Mouse (Mus musculus) layer of hippocampus, adult 18-20 months (tissue): ENCODE measurements around the gene Ccdc65. TPM values are rescaled to one million over a fixed set of nuclear protein-coding genes. Genes with fewer than 3 reads are reported as not detected.

Experiments
- DNase-seq, 2 experiments: peaks; one replicate each; pipeline ENCODE4 v3.0.0; 2022; ENCODE audit warnings: low spot score in 2 of 2
- total RNA-seq, 2 experiments: library from RNA; stranded (reverse); gene quantifications; 2 replicates each; pipeline ENCODE4 v1.2.3; 2021

Gene Ccdc65
- total RNA-seq, 2 experiments from 2014 or later, result 7.4 to 9.7 TPM

- no peak for DNase-seq
Measured at GRCm38 (mm10) chr15:98691486-98692147, 16.4 kb upstream of the Ccdc65 start.

DNA sequence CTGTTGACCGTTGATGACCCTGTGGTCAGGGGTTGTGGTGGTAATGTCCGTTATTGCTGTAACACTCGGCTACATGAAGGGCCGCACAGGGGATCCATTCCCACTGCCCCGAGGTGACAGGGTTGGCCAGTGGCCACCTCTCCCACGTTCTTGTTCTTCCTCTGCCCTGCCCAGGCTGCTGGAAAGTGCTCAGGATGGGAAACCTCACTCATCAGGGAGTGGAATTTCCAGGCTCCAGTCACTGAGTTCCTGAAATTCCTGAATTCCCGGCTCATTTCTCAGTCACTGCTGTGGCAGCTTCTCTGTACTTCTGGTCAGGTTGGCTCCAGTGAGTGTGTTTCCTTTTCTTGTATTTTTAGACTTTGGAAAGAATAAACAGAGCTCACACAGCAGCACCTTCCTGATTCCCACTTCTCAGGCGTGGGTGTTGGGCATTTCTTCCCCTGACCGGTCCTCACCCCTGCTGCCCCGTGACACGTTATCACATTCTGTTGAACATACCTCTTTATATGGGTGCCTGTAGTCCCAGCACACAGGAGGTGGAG is 15.8 kb upstream of the Ccdc65 start:
- DNase-seq, result no peak

DNA sequence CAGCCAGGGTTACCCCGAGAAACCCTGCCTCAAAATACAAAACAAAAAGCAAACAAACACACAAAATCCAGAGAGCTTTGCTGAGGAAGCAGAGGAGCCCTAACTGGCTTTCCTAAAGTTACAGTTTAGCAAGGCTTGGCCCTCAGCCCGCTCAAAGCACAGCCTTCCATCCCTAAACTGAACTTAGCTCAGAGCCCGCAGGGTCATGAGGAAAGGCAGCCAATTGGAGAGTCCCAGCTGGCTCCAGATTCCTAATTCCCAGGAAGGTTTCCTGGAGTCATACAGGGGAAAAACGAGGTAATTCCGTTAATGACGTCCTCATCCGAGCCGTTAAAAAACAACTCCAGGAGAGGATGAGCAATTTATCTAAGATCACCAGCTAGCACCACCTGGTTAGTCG is 12.3 kb upstream of the Ccdc65 start:
- no peak for DNase-seq

GRCm38 (mm10) chr15:98696216-98696615 is 11.8 kb upstream of the Ccdc65 start:
- DNase-seq, result no peak

DNA sequence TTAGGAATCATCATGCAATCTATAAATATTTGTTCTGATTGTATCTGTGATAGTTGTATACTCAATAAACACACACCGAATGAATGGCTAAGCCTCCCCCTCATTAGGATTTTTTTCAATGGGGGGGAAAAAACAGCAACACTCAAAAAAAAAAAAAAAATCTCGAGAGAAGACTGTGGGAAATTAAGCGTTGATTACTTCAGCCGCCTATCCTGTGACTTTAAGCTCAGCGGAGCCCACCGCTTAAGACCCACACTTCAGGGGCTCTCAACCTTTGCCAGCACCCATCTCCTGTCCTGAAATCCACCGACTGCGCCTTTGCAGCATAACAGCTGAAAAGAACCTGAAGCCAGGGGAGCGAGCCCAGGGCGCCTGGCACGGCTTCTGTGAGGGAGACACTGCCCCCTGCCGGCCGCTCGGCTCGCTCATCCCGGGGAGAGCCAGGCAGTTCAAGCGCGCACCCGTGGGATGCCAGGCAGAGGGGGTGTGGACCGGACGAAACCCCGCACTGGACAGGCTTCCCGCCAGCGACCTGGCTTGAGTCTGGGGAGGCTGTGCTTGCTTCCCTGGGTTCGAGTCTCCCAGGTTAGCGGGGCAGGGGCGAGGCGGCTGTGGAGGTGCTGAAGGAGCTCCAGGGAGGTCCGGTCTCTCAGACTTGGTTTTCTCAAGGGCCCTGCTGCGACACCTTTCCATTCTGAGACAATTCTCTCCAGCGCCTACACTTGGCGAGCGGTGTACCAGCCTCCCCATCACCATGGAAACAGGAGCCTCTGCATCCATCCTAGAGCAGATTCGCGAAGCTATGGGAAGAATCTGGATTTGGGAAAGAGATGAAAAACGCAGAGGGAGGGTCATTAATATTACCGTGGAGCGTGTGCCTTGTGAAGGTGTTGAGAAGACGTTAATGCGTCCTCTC is 8.6 kb upstream of the Ccdc65 start:
- peak; percentile 86 to 91 for DNase-seq

DNA sequence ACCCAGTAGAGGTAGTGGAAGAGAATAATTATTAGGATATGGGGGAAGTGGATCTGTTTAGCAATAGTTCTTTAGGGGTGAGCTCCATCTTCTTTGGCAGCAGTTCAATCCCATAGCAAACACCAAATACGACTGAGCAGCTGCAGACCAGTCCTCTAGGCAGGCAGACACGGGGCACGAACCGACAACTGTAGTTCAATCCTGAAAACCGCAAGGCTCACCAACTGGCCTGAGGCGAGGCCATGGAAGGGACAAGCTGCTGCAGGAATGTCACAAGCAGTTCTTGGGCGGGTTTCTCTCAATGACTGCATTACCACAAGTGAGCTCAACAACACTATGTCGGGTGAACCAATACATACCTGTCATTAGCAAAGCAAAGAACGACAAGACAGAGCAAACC is 3.7 kb upstream of the Ccdc65 start:
- no peak for DNase-seq

- DNase-seq, result peak; percentile 44 to 72
Measured at GRCm38 (mm10) chr15:98710442-98710841, 2.4 kb downstream of the Ccdc65 start.

GRCm38 (mm10) chr15:98714230-98714652 is 6.2 kb downstream of the Ccdc65 start:
- no peak for DNase-seq

DNA sequence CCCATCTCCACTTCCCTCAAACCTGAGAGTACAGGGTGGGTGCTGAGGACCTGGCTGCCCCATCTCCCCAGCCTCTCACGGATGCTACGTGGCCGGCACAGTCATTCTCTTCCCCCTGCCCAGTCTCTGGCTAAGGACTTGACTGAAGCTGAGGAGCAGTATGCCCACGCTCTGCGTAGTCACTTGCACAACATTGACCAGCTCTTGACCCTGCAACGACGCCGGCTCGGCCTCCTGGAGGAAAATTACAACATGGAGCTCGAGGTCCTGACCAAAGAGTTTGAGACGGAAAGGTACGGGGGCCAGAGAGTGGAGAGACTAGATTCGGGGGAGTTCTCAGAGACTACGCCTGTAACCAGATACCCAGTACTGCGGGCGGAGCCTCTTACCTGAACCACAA is 9.3 kb downstream of the Ccdc65 start:
- no peak for DNase-seq

- no peak for DNase-seq
Measured at GRCm38 (mm10) chr15:98722191-98722590, 14.2 kb downstream of the Ccdc65 start.

DNA sequence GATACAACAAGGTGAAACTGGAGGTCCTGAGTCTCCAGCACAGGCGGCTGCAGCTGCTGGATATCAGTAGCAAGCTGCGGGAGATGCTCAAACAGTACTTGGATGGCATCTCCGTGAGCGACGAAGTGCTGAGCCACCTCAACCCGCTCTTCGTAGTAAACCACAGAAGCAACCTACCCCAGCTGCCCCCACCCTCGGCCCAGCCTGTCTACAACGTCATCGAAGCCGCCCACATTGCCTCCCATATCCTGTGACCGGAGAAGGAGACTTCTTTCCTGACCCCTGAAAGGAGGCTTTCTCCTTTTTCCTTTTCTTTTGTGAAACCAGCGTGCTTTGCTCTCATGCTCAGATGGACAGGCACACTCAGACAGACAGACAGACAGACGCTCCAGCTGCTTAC is 14.8 kb downstream of the Ccdc65 start:
- no peak for DNase-seq

GRCm38 (mm10) chr15:98724441-98724840 is 16.4 kb downstream of the Ccdc65 start:
- no peak for DNase-seq

DNA sequence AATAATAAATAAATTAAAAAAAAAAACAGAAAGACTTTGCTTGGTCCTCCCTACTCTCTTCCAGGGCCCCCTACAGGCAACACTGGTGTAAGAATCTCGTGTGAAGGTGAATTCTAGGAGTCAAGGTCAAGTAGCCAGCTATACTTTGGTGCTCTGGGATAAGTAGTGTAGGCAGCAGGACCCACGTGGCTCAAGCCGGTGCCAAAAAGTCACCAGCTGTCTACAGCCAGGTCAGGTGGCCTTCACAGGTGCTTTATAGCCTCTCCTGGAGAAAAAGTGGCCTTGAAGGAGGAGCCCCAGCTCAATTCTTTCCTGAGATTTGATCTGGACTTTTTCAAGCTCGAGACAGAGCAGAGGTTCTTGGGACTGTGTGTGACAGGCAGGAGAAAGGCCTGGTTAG is 18.1 kb downstream of the Ccdc65 start:
- no peak for DNase-seq

DNA sequence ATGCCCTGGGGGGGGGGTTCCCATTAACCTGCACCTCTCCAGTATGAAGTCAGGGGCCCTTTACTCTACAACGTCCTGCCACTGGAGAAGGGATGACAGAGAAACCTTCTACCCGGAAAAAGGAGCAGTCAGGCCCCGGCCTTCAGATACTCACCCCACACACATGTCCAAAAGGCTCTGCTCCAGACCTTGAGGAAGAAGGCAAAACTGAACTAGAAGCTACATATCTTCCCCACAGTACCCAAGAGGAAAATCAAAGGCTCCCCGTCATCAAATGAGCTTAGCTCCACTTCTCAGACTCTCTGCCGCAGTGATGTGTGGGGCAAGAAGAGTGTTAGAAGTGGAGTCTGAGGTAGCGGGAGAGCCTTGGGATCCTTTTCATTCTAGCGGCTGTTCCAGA is 18.7 kb downstream of the Ccdc65 start:
- DNase-seq, result no peak

- no peak for DNase-seq
Measured at GRCm38 (mm10) chr15:98727443-98728321, 19.7 kb downstream of the Ccdc65 start, which contains the start of gene Fkbp11. TSS of gene Fkbp11 (minus strand) at chr15:98728198.

DNA sequence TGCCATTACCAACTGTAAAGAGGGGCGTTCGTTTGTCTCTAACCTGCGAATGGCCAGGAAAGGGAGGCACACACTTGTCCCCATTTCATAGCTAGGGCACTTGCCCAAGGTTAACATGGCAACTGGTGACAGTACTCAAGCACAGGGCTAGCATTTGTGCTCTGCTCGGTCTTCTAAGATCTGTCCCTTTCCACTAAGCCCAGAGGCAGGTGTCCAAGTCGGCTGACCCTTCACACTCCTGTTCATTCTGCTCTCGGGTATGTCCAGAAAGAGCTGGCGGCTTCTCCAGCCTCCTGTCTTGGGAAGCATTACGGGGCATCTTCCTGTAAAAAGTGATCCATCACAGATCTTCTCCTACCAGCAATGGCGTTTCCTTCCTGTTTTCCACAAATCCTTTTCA is 20.4 kb downstream of the Ccdc65 start:
- no peak for DNase-seq

- DNase-seq, result no peak
Measured at GRCm38 (mm10) chr15:98729791-98730545, 22.0 kb downstream of the Ccdc65 start.

- no peak for DNase-seq
Measured at GRCm38 (mm10) chr15:98730790-98731189, 22.8 kb downstream of the Ccdc65 start.

GRCm38 (mm10) chr15:98732006-98732531 is 24.1 kb downstream of the Ccdc65 start:
- no peak for DNase-seq

GRCm38 (mm10) chr15:98733370-98733769 is 25.4 kb downstream of the Ccdc65 start:
- no peak for DNase-seq
